Mouse (Mus musculus): ENCODE measurements at regions not wholly inside any gene's neighbourhood (a gene's known extent, or its start where the extent isn't known, plus 50 kb on each side); places are given as distances from the start of the nearest gene placed in this dataset.

DNA sequence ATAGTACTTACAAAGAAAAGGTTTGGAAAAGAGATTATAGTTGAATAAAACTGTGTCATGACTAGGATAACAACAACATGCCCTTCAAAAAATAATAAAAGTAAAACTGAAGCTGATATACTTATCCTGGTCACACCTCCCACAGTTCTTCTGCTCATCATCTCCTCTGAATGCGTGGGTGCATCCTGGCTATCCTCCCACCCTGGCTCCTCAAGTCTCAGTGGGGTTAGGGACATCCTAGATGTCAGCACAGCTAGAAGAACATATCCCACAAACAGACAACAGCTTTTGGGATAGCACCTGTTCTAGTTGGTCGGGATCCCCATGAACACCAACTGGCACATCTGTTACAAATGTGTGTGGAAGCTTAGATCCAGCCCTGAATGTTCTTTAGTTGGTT lies 786.7 kb upstream of the Brinp3 start:
- DNase-seq (ENCODE audit: low spot score in 2 of 2), result peak; percentile 45 to 50
